Mouse (Mus musculus) hindbrain, embryonic 10.5 days (tissue): Measurements from ENCODE around the gene Zap70. TPM values are rescaled to one million over a fixed set of nuclear protein-coding genes. Genes with fewer than 3 reads are reported as not detected.

Source experiments
- DNase-seq: peaks from one replicate; pipeline ENCODE4 v3.0.0-alpha.2; 2017; ENCODE audit warnings: low spot score
- H3K27ac ChIP-seq: fragments of 300-500 bp; sonication (generic); 2 replicates; pipeline ENCODE4 v1.5.1; 2016; ENCODE audit warnings: mild to moderate bottlenecking, moderate library complexity
- H3K27me3 ChIP-seq: fragments of 300-500 bp; sonication (generic); 2 replicates; pipeline ENCODE4 v1.6.1; 2016; ENCODE audit warnings: mild to moderate bottlenecking; ENCODE audit not compliant: poor library complexity, insufficient read depth, severe bottlenecking
- H3K36me3 ChIP-seq: fragments of 300-500 bp; sonication (generic); 2 replicates; pipeline ENCODE4 v1.6.1; 2016; ENCODE audit warnings: mild to moderate bottlenecking, moderate library complexity
- H3K4me1 ChIP-seq: fragments of 300-500 bp; sonication (generic); replicated peaks from 2 replicates; pipeline ENCODE4 v1.6.1; 2016; ENCODE audit warnings: mild to moderate bottlenecking
- H3K4me3 ChIP-seq: fragments of 300-500 bp; sonication (generic); 2 replicates; pipeline ENCODE4 v1.5.1; 2016; ENCODE audit warnings: mild to moderate bottlenecking, moderate library complexity
- H3K9me3 ChIP-seq: fragments of 300-500 bp; sonication (generic); 2 replicates; pipeline ENCODE4 v1.6.1; 2016; ENCODE audit warnings: mild to moderate bottlenecking, moderate library complexity
- WGBS: fragments of 180-500 bp; shearing (Covaris S2); methylation state at CpG from one replicate; pipeline ENCODE4 v1.1.7; 2016; 5-methylcytosine and 5-hydroxymethylcytosine counted together
- polyA plus RNA-seq: library from polyadenylated mRNA; unstranded; fragments of >200 nt; fragmentation: Nextera tagmentation; extraction: Ambion mirVana; gene quantifications from 2 replicates; pipeline ENCODE4 v1.2.1, GENCODE M21; 2016

Gene Zap70
- polyA plus RNA-seq, 1 experiment from 2014 or later, result 0.43 TPM

- 0 out of 2 replicates have a peak, but pooled peaks cover 3% of the 10 kb centered on the region for H3K36me3 ChIP-seq
- H3K4me3 ChIP-seq, result peak overlapping the region; percentile 57
- peak; percentile 76 for DNase-seq
- H3K27me3 ChIP-seq, result peaks cover 14% of the 10 kb centered on the region; the same call in 1 of the 2 replicates
- WGBS, result 5% methylated on average over 20 of the region's 20 CpGs
- H3K9me3 ChIP-seq, result no peaks in the 10 kb centered on the region
- H3K27ac ChIP-seq, result peak overlapping the region; percentile 72
- peaks cover 12% of the 10 kb centered on the region for H3K4me1 ChIP-seq
These were observed 23.0 kb downstream of the Zap70 start for GRCm38 (mm10) chr1:36784365-36785134.

- no peaks in the 10 kb centered on the region for H3K9me3 ChIP-seq
- WGBS, result 3% methylated on average over 16 of the region's 16 CpGs
- DNase-seq, result peak; percentile 52
- peak overlapping the region; percentile 57 for H3K4me3 ChIP-seq
- H3K36me3 ChIP-seq, result 0 out of 2 replicates have a peak, but pooled peaks cover 3% of the 10 kb centered on the region
- H3K27ac ChIP-seq, result peak overlapping the region; percentile 72
- H3K4me1 ChIP-seq, result peaks cover 12% of the 10 kb centered on the region
- peaks cover 14% of the 10 kb centered on the region; the same call in 1 of the 2 replicates for H3K27me3 ChIP-seq
These were observed 23.6 kb downstream of the Zap70 start for GRCm38 (mm10) chr1:36785238-36785641.

- H3K9me3 ChIP-seq, result no peaks in the 10 kb centered on the region
- H3K27me3 ChIP-seq, result peaks cover 14% of the 10 kb centered on the region; the same call in 1 of the 2 replicates
- H3K27ac ChIP-seq, result no peak overlapping the region
- peaks cover 12% of the 10 kb centered on the region for H3K36me3 ChIP-seq
- DNase-seq, result no peak
- no peak overlapping the region for H3K4me3 ChIP-seq
- peaks cover 12% of the 10 kb centered on the region for H3K4me1 ChIP-seq
- WGBS, result 89% methylated on average over 7 of the region's 7 CpGs
These were observed 24.8 kb downstream of the Zap70 start for GRCm38 (mm10) chr1:36786377-36786776.

- H3K4me3 ChIP-seq, result no peak overlapping the region
- WGBS, result 84% methylated on average over 8 of the region's 8 CpGs
- H3K9me3 ChIP-seq, result no peaks in the 10 kb centered on the region
- peaks cover 12% of the 10 kb centered on the region for H3K4me1 ChIP-seq
- H3K27ac ChIP-seq, result no peak overlapping the region
- peaks cover 9% of the 10 kb centered on the region; the same call in 1 of the 2 replicates for H3K27me3 ChIP-seq
- peaks cover 41% of the 10 kb centered on the region for H3K36me3 ChIP-seq
- no peak for DNase-seq
These were observed 27.8 kb downstream of the Zap70 start for GRCm38 (mm10) chr1:36789416-36789815.

GRCm38 (mm10) chr1:36796711-36797110, 35.1 kb downstream of the Zap70 start:
- WGBS, result 89% methylated on average over 7 of the region's 7 CpGs
- no peak for DNase-seq
- Histone ChIP-seq H3K27me3 (no peaks in the 10 kb centered on the region), H3K4me1 (no peaks in the 10 kb centered on the region), H3K27ac (no peak overlapping the region), H3K4me3 (no peak overlapping the region), H3K9me3 (no peaks in the 10 kb centered on the region), H3K36me3 (peaks cover 95% of the 10 kb centered on the region)

- Histone ChIP-seq H3K9me3 (no peaks in the 10 kb centered on the region), H3K27me3 (no peaks in the 10 kb centered on the region), H3K27ac (no peak overlapping the region), H3K4me1 (no peaks in the 10 kb centered on the region), H3K36me3 (peaks cover 96% of the 10 kb centered on the region), H3K4me3 (no peak overlapping the region)
- WGBS, result 88% methylated on average over 10 of the region's 10 CpGs
- no peak for DNase-seq
These were observed 35.9 kb downstream of the Zap70 start for GRCm38 (mm10) chr1:36797481-36797880.

GRCm38 (mm10) chr1:36800379-36801011, 38.9 kb downstream of the Zap70 start:
- H3K27me3 ChIP-seq, result no peaks in the 10 kb centered on the region
- no peaks in the 10 kb centered on the region for H3K4me1 ChIP-seq
- H3K36me3 ChIP-seq, result peaks cover 94% of the 10 kb centered on the region
- no peaks in the 10 kb centered on the region for H3K9me3 ChIP-seq
- no peak overlapping the region for H3K27ac ChIP-seq
- DNase-seq, result no peak
- WGBS, result 82% methylated on average over 3 of the region's 3 CpGs
- H3K4me3 ChIP-seq, result no peak overlapping the region

GRCm38 (mm10) chr1:36804259-36804658, 42.7 kb downstream of the Zap70 start:
- DNase-seq, result no peak
- Histone ChIP-seq H3K36me3 (peaks cover 94% of the 10 kb centered on the region), H3K27ac (no peak overlapping the region), H3K4me3 (no peak overlapping the region), H3K9me3 (no peaks in the 10 kb centered on the region), H3K27me3 (no peaks in the 10 kb centered on the region), H3K4me1 (no peaks in the 10 kb centered on the region)
- 82% methylated on average over 9 of the region's 9 CpGs for WGBS

- H3K27me3 ChIP-seq, result no peaks in the 10 kb centered on the region
- no peak for DNase-seq
- H3K9me3 ChIP-seq, result no peaks in the 10 kb centered on the region
- WGBS, result 94% methylated on average over 4 of the region's 4 CpGs
- no peak overlapping the region for H3K4me3 ChIP-seq
- H3K36me3 ChIP-seq, result peaks cover 94% of the 10 kb centered on the region
- no peak overlapping the region for H3K27ac ChIP-seq
- H3K4me1 ChIP-seq, result no peaks in the 10 kb centered on the region
These were observed 43.2 kb downstream of the Zap70 start for GRCm38 (mm10) chr1:36804833-36805232.

- Histone ChIP-seq H3K4me1 (no peaks in the 10 kb centered on the region), H3K27me3 (no peaks in the 10 kb centered on the region), H3K36me3 (peaks cover 97% of the 10 kb centered on the region), H3K27ac (no peak overlapping the region), H3K9me3 (no peaks in the 10 kb centered on the region), H3K4me3 (no peak overlapping the region)
- DNase-seq, result no peak
- WGBS, result 95% methylated on average over 7 of the region's 7 CpGs
These were observed 44.7 kb downstream of the Zap70 start for GRCm38 (mm10) chr1:36806181-36806905.

- H3K4me3 ChIP-seq, result no peak overlapping the region
- H3K27me3 ChIP-seq, result no peaks in the 10 kb centered on the region
- no peaks in the 10 kb centered on the region for H3K4me1 ChIP-seq
- H3K36me3 ChIP-seq, result peaks cover 97% of the 10 kb centered on the region
- no peak for DNase-seq
- H3K27ac ChIP-seq, result no peak overlapping the region
- H3K9me3 ChIP-seq, result no peaks in the 10 kb centered on the region
- WGBS, result 91% methylated on average over 1 of the region's 1 CpGs
These were observed 45.5 kb downstream of the Zap70 start for GRCm38 (mm10) chr1:36807086-36807485.

- DNase-seq, result no peak
- WGBS, result 95% methylated on average over 14 of the region's 14 CpGs
These were observed 46.4 kb downstream of the Zap70 start for GRCm38 (mm10) chr1:36807782-36808565.

More at GRCm38 (mm10) chr1:36807782-36808565, 46.4 kb downstream of the Zap70 start:
- no peaks in the 10 kb centered on the region for H3K27me3 ChIP-seq
- H3K9me3 ChIP-seq, result no peaks in the 10 kb centered on the region
- H3K4me1 ChIP-seq, result no peaks in the 10 kb centered on the region
- no peak overlapping the region for H3K4me3 ChIP-seq
- H3K36me3 ChIP-seq, result peaks cover 100% of the 10 kb centered on the region
- H3K27ac ChIP-seq, result no peak overlapping the region
